Comparison of ENCODE assay signal across 18 mouse cellular contexts in the genomic region with DNA sequence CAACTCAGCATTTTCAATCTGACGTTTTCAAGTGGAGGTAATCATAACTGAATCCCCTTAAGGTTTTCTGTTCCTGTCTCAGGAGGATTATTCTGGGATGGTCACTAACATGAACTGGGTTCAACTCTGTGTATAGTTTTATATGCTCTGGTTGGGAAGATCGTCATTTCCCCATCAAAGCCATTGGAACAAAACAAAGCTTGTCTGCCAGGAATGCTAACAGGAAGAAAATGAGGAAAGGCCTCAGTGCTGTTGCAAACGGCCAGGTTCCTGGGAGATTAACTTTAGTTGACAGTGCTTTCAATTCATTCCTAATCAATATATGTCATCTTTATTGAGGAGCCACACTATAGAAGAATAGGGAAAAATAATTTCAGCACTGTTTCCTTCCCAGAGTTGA.
"Had no signal": no experiment of that assay in that cellular context is flagged by ENCODE, and none has a peak within 500 bp of the region (broad histone marks: within the 10 kb centered on the region; RNA-seq: fewer than 3 reads in every experiment).

No protein-coding gene starts in this region.

- ATAC-seq: liver, postnatal 0 days; midbrain, embryonic 13.5 days; midbrain, embryonic 15.5 days had no signal

- H3K4me2 ChIP-seq: liver, embryonic 15.5 days; lung, embryonic 15.5 days; midbrain, embryonic 11.5 days; midbrain, embryonic 13.5 days; midbrain, embryonic 15.5 days; neural tube, embryonic 12.5 days had no signal

- H3K36me3 ChIP-seq: liver, embryonic 15.5 days; lung, embryonic 15.5 days; midbrain, embryonic 13.5 days; midbrain, embryonic 15.5 days; neural tube, embryonic 12.5 days had no signal

- H3K4me3 ChIP-seq: liver, embryonic 15.5 days; lung, embryonic 15.5 days; megakaryocyte, embryonic 14.5 days; midbrain, embryonic 13.5 days; midbrain, embryonic 15.5 days; neural tube, embryonic 12.5 days had no signal

- H3K4me1 ChIP-seq: liver, embryonic 15.5 days; lung, embryonic 15.5 days; megakaryocyte, embryonic 14.5 days; midbrain, embryonic 13.5 days; midbrain, embryonic 15.5 days; neural tube, embryonic 12.5 days had no signal

- H3K27me3 ChIP-seq: liver, embryonic 15.5 days; lung, embryonic 15.5 days; megakaryocyte, embryonic 14.5 days; midbrain, embryonic 13.5 days; midbrain, embryonic 15.5 days; neural tube, embryonic 12.5 days had no signal

- H3K9ac ChIP-seq: liver, embryonic 15.5 days; liver, postnatal 0 days; lung, embryonic 15.5 days; midbrain, embryonic 13.5 days; midbrain, embryonic 15.5 days; neural tube, embryonic 12.5 days had no signal

- H3K9me3 ChIP-seq: liver, embryonic 15.5 days; lung, embryonic 15.5 days; midbrain, embryonic 13.5 days; midbrain, embryonic 15.5 days; neural tube, embryonic 12.5 days had no signal

- H3K27ac ChIP-seq: liver, embryonic 15.5 days; lung, embryonic 15.5 days; macrophage; midbrain, embryonic 13.5 days; midbrain, embryonic 15.5 days; neural tube, embryonic 12.5 days had no signal

- DNase-seq: liver, postnatal 0 days; lung, adult 2 months; lung, postnatal 14 days; lung, postnatal 36 days; right cerebral cortex, postnatal 14 days; right cerebral cortex, postnatal 4 days; spleen, adult 18-20 months; thymus, adult 18-20 months; thymus, postnatal 14 days; thymus, postnatal 36 days had no signal
